Mouse (Mus musculus): ENCODE results near the gene Zfp770. TPM values are rescaled to one million over a fixed set of nuclear protein-coding genes. Genes with fewer than 3 reads are reported as not detected.
"Not testable (repeated sequence)": the region's sequence is repeated elsewhere in the genome, so short reads cannot be mapped to it uniquely, and the experiment has no call there.

Gene Zfp770
- polyA plus RNA-seq (2012; rRNA removed) = 0.73 and 1.1 TPM in 2 replicates

GRCm38 (mm10) chr2:114200932-114201559 is at the start of gene Zfp770:
Gene Zfp770, minus strand, starts transcription at chr2:114201469.
- DNase-seq (ENCODE audit: low read depth, low spot score) = peak; percentile 25
- WGBS = 0% methylated on average over 36 of the region's 36 CpGs

DNA sequence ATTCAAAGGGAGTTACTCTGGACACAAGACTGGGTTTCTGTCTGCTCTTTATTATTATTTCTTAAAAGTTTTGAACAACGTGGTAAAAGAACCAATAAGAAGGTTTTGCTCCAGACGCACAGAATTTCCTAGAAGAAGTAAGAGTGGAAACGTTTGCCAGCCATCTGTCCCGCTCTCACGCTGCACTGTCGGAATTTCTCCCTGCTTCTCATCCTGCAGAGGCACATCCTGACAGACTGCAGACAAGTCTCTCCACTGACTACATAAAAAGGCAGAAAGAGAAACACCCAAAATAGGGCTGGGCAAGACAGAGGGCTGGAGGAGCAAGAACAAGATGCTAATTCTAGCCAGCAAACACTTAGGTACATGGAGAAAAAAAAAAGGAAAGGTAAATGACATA is 48.2 kb upstream of the Zfp770 start:
- DNase-seq (ENCODE audit: low read depth, low spot score) = no peak
- WGBS = 50% methylated on average over 6 of the region's 6 CpGs

DNA sequence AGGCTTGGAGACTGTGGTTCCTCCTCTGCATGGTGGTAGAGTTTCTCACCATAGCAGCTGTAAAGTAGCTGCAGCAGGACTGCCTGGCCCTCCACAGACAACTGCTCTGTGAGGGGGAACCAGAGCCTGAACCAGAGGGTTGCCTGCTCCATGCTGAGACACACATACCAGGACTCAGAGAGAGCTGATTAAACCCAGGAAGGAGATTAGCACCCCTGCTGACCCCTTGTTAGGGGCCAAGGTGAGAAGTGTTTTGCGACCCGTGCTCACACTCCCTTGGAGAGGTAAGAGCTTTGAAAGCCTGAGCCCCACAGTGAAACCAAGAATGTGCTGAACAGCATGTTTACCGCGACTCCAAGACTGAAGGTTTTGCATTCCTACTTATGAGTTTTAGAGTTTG is 36.4 kb upstream of the Zfp770 start:
- no peak for DNase-seq (ENCODE audit: low read depth, low spot score)
- WGBS = 13% methylated on average over 4 of the region's 4 CpGs

- no peak for DNase-seq (ENCODE audit: low read depth, low spot score)
- 84% methylated on average over 1 of the region's 1 CpGs for WGBS
Measured at GRCm38 (mm10) chr2:114236566-114236965, 35.3 kb upstream of the Zfp770 start.

DNA sequence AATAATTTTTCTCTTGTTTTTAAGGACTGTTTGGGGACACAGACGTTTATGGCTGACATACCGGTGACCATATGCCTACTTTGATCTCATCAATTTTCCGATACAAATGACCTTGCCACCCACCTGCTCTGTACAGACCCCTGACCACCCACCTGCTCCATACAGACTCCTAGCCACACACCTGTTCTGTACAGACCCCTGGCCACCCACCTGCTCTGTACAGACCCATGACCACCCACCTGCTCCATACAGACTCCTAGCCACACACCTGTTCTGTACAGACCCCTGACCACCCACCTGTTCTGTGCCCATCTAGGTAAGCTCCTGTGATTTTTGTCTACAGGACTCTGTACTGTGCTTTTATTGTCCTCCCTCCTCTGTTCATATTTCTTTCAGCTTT is 34.3 kb upstream of the Zfp770 start:
- WGBS = 80% methylated on average over 3 of the region's 3 CpGs
- no peak for DNase-seq (ENCODE audit: low read depth, low spot score)

DNA sequence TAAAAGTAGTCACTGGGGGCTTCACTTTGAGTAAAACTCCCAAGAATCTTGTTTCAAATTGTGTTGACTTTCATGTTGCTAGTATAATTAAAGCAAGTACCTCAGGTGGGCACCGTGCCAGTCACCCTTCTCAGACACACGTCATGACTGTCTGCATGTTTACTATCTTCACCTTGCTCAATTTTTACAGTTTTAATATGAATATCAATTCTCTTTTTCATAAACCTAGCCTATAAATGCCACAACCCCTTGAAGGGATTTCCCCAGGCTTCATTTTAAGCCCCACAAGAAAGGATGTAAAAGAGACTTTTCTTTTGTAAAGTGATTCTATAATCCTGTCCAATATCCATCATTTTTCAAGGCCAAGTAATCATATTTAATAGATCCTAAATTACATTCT is 30.0 kb upstream of the Zfp770 start:
- no peak for DNase-seq (ENCODE audit: low read depth, low spot score)

DNA sequence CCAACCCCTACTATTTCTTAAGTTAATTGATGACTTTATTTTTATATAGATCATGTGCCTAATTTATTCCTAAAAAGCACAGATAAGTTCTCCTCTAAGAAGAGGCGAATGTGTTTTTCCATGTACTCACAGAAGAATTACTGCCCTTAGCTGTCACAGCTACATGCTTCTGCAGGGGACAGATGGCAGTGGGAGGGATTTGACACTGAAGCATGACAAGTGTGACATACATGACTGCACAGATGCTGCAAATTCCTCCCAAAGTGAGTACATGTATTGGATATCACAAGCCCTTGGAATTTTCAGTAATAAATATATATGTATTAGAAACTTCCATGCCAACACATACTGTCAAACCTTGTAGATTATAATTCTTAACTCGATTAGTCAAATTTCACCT is 27.4 kb upstream of the Zfp770 start:
- WGBS = 82% methylated on average over 2 of the region's 2 CpGs
- no peak for DNase-seq (ENCODE audit: low read depth, low spot score)

More for the DNA sequence above, 30.0 kb upstream of the Zfp770 start:
- 39% methylated on average over 2 of the region's 2 CpGs for WGBS

- 58% methylated on average over 6 of the region's 6 CpGs for WGBS
- no peak for DNase-seq (ENCODE audit: low read depth, low spot score)
Measured at GRCm38 (mm10) chr2:114205036-114205435, 3.8 kb upstream of the Zfp770 start.

DNA sequence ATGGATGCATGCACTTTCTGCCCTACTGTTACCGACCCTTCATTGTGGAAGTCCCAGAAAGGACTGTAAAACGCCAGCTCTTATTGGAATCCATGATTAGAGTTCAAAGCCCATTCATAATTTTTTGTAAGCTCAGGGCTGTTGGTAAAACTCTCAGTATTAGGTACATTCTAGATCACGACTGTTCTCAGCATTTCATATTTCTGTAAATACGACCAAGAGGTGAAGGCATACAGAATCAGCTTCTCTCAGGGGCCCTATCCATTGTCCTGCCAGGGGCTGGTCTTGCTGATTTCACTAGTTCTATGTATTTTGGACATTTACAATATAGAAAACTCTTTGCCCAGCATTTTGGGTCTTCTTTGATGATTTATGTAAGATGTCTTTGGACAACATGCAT is 305 bp upstream of the Zfp770 start:
- 38% methylated on average over 4 of the region's 4 CpGs for WGBS
- no peak for DNase-seq (ENCODE audit: low read depth, low spot score)

DNA sequence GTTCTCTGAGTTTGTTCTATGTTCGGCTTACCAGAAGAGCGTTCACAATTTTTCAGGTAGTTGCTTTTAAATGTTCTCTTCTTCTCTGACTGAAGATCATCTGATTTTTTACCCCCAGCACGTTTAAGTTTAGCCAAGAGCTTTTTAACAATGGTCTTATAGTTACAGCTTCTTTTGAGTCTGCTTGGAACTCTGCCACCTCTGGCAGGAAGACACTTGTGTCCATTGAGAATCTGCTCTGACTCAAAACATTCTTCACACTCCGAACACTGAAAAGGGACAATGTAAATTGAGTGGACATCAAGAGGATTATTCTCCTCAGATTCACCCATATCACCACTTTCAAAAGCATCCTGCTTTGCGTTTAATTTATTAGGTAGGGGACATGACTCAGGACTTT is 4.8 kb downstream of the Zfp770 start:
- 80% methylated on average over 5 of the region's 5 CpGs for WGBS
- DNase-seq (ENCODE audit: low read depth, low spot score) = no peak

GRCm38 (mm10) chr2:114186924-114187323 is 14.3 kb downstream of the Zfp770 start, which contains the start of gene Aqr:
Gene Aqr, minus strand, starts transcription at chr2:114187024.
- not testable (repeated sequence) for DNase-seq (ENCODE audit: low read depth, low spot score)
- 76% methylated on average over 1 of the region's 6 CpGs for WGBS

GRCm38 (mm10) chr2:114177802-114178733 is 23.2 kb downstream of the Zfp770 start:
- WGBS = 54% methylated on average over 4 of the region's 4 CpGs

GRCm38 (mm10) chr2:114174651-114175484 is 26.4 kb downstream of the Zfp770 start:
- peak; percentile 70 for DNase-seq (ENCODE audit: low read depth, low spot score)

More at GRCm38 (mm10) chr2:114177802-114178733, 23.2 kb downstream of the Zfp770 start:
- no peak for DNase-seq (ENCODE audit: low read depth, low spot score)

DNA sequence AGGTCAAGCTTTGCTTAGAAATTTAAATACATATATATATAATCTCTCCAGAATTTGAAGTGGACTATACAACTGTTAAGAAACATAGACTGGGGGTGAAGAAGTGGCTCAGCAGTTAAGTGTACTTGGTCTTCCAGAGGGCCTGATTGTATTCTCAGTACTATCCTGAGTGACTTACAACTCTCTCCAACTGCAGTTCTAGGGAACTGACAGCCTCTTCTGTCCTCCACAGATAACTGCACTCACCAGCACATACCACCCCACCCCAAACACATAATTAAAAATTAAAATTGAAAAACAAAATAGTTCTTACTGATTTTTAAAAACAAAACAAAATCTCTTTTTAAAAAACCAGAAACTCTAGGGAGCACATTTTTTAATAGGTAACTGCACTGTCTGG is 28.0 kb downstream of the Zfp770 start:
- DNase-seq (ENCODE audit: low read depth, low spot score) = no peak

More at GRCm38 (mm10) chr2:114174651-114175484, 26.4 kb downstream of the Zfp770 start:
- WGBS = under 1% methylated on average over 44 of the region's 44 CpGs

- no peak for DNase-seq (ENCODE audit: low read depth, low spot score)
Measured at GRCm38 (mm10) chr2:114167837-114168236, 33.4 kb downstream of the Zfp770 start.

GRCm38 (mm10) chr2:114161978-114162377 is 39.3 kb downstream of the Zfp770 start:
- no peak for DNase-seq (ENCODE audit: low read depth, low spot score)
- WGBS = 78% methylated on average over 1 of the region's 1 CpGs

DNA sequence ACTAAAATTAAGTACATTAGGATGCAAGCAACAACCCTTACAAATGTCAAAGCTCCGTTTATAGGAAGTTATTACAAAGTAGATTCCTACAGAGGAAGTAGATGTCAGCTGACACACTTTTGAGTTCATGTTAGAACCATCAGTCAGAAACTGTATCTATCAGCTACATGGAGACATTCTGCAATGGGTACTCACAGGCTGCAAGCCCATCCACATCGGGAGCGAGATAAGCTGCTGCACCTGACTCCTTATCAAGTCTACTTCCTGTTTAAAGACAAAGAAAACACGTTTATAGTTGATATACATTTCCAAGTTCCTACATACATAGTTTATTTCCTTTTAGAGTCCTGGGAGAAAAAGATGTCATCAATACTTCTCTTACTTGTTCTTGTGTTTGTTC is 43.9 kb downstream of the Zfp770 start:
- WGBS = 63% methylated on average over 4 of the region's 4 CpGs
- no peak for DNase-seq (ENCODE audit: low read depth, low spot score)

DNA sequence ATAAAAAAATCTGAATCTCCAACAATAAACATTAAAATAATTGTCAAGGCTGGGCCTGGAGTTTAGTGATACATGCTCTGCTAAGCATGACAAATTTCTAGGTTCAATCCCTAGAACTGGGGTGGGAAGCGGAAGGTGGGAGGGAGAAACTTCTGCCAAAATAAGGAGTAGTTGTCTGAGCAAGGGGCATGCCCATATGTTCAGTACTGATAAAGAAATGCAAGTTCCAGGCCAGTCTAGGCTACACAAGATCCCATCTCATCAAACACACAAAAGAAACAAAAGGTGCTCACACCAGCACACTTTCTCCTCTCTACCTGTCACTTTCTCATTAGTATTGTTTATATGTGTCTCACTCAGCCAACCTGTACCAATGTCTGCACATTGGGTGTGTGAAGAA is 44.6 kb downstream of the Zfp770 start:
- 100% methylated on average over 1 of the region's 1 CpGs for WGBS
- no peak for DNase-seq (ENCODE audit: low read depth, low spot score)

DNA sequence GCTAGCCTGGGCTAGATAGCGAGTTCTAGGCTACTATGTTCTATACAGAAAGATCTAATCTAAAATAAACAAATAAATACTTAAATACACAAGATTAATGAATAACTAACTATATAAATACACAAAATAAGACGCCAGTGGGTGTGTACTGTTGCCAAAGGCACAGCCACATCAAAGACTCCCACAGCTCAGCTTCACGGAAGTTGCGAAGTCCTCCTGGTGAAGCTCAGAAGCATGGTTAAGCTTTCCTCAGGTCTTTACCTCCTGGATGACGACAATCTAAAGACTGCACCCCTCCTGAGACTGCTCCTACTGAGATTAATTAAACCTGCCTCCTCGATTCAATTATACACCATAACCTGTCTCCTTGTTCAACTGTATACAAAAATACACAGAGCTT is 48.0 kb downstream of the Zfp770 start:
- no peak for DNase-seq (ENCODE audit: low read depth, low spot score)
- WGBS = 87% methylated on average over 6 of the region's 6 CpGs

GRCm38 (mm10) chr2:114146864-114147458 is 54.3 kb downstream of the Zfp770 start:
- 78% methylated on average over 15 of the region's 15 CpGs for WGBS
- DNase-seq (ENCODE audit: low read depth, low spot score) = no peak

Data from large intestine, adult 2 months (tissue).